Mouse (Mus musculus): ENCODE measurements around the gene Axin2.

DNA sequence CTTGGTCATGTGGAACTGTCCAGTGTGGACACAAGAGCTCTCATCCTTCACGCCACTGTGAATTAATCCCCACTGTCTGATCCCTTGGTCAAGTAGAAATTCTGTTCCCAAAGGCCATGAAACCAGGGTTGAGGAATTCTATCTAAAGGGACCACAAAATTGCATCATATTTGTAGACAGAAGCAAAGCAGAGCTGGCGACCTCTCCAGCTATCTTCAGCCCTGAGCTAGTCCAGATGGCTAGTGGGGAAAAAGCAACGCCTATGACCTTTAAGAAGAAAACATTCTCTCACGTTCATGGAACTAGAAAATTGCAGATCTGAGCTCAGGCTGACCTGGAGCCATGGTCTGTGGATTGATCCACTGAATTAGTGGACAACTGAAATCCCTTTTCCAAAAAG is 39.6 kb upstream of the Axin2 start:
- no peak for TF ChIP-seq GATA1 (IDR thresholded peaks at IDR 0.05; ENCODE audit: borderline replicate concordance, low read length)
- TF ChIP-seq FLI1 (IDR thresholded peaks at IDR 0.05; ENCODE audit: low read length): no peak

Measured in megakaryocyte, embryonic 14.5 days (primary cell).